Mouse (Mus musculus) liver, embryonic 14.5 days (tissue): ENCODE data around the gene Xylt1.

Experiments
- CTCF ChIP-seq: IDR thresholded peaks from 2 replicates; pipeline ENCODE4 v1.5.1; 2016; ENCODE audit warnings: antibody characterized with exemption, low read depth, control low read depth
- EP300 ChIP-seq: IDR thresholded peaks from 2 replicates; pipeline ENCODE4 v1.6.1; 2016; ENCODE audit warnings: antibody characterized with exemption, low read depth

GRCm38 (mm10) chr7:117667286-117667685 is 286.5 kb downstream of the Xylt1 start:
- TF ChIP-seq CTCF, result no peak
- no peak for TF ChIP-seq EP300
